Mouse (Mus musculus): ENCODE results near the gene Mup6.
"Not testable (repeated sequence)": the region's sequence is repeated elsewhere in the genome, so short reads cannot be mapped to it uniquely, and the experiment has no call there.

- not testable (repeated sequence) for TF ChIP-seq POLR2A (IDR thresholded peaks at IDR 0.05; ENCODE audit: low read depth, low read length); CTCF (IDR thresholded peaks at IDR 0.05; ENCODE audit: extremely low read depth, insufficient read depth, insufficient read length, insufficient replicate concordance)
Observed at GRCm38 (mm10) chr4:60020141-60020540, 56.0 kb downstream of the Mup6 start.

Measured in spleen, adult 2 months (tissue).